Mouse (Mus musculus) brown adipose tissue, adult 24 weeks (tissue): Measurements from ENCODE around the gene Oard1. TPM values are rescaled to one million over a fixed set of nuclear protein-coding genes. Genes with fewer than 3 reads are reported as not detected.

ENCODE experiments used
- polyA plus RNA-seq: library from polyadenylated mRNA; stranded (reverse); fragments of >200 nt; gene quantifications from 2 replicates; pipeline ENCODE4 v1.2.4, GENCODE M21; 2012; ENCODE audit not compliant: missing spikeins, insufficient read depth, insufficient read length

Gene Oard1
- polyA plus RNA-seq, 1 experiment, result 34.0 TPM

Other genes with a start within 250 kb of the Oard1 start
- gene A530064D06Rik, start 242.7 kb upstream of the Oard1 start, polyA plus RNA-seq, result not detected in 2 replicates
- gene Trem1, start 177.2 kb upstream of the Oard1 start, polyA plus RNA-seq, result not detected in 2 replicates
- gene Trem3, start 162.2 kb upstream of the Oard1 start, polyA plus RNA-seq, result not detected in 2 replicates
- gene Treml4, start 145.7 kb upstream of the Oard1 start, polyA plus RNA-seq, result not detected in 2 replicates
- gene Treml2, start 110.5 kb upstream of the Oard1 start, polyA plus RNA-seq, result not detected in 2 replicates
- gene B430306N03Rik, start 93.9 kb upstream of the Oard1 start, polyA plus RNA-seq, result not detected in 2 replicates
- gene Trem2, start 63.6 kb upstream of the Oard1 start, polyA plus RNA-seq, result 1.5 and 2.0 TPM in 2 replicates
- gene Treml1, start 50.1 kb upstream of the Oard1 start, polyA plus RNA-seq, result not detected in 2 replicates
- gene Nfya, start 108 bp upstream of the Oard1 start, polyA plus RNA-seq, result 6.3 and 10.9 TPM in 2 replicates
- 11.2 and 20.3 TPM in 2 replicates for gene Apobec2, start 22.9 kb downstream of the Oard1 start, polyA plus RNA-seq
- gene Tspo2, start 41.5 kb downstream of the Oard1 start, polyA plus RNA-seq, result not detected in 2 replicates
- gene Unc5cl, start 44.9 kb downstream of the Oard1 start, polyA plus RNA-seq, result not detected in 2 replicates